Mouse (Mus musculus): ENCODE measurements at regions not wholly inside any gene's neighbourhood (a gene's known extent, or its start where the extent isn't known, plus 50 kb on each side); places are given as distances from the start of the nearest gene placed in this dataset.

DNA sequence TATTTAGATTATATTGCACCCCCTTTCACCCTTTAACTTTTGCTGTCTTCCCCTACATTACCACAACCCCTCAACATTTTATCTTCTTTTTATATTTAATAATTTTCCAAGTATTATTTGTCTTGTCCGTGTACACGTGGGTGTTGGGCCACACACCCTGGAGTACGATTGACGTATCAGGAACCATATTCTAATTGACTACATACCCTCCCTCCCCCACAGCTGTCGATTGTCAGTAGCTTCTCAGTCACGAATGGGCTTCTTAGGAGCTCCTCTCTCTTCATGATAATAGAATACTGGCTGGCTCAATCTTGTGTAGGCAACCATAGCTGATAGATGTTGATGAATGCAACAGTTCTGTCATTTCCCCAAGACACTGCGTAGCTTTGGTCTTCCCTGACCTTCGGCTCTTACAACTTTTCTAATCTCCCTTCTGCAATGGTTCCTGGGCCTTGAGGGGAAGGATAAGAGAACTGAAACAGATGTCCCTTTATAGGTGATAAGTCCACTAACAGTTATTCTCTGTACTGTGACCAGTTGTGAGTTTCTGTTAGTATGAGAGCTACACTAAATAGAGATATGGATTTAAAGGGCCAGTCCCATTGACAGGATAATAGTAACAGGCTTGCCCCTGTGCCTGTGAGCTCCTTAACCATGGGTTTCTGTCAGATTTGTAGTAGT, 310.9 kb downstream of the Epha7 start:
- peak; percentile 50; the same call in 1 of the 2 replicates for ATAC-seq
- H3K4me1 ChIP-seq (ENCODE audit: control insufficient read depth, insufficient read depth, low read length), result no peaks in the 10 kb centered on the region
- WGBS, result 90% methylated on average over 8 of the region's 8 CpGs

DNA sequence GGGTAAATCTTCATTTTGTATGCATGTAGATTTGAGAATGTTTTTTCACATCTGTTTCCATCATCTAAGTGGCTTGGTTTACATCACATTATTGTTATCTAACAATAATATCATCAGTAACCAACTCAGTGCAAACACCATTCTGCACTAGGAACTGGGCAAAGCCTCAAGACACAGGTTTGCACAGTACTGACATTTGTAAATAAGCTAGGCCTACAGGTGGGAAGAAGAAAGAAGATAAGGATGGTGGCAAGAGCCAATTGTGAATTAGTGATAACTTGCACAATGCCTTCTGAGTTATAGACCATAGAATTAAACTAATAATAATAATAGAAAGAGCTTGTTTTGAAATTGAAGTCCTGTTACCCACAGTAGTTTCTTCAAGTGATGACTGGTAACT, 317.6 kb downstream of the Epha7 start:
- H3K4me2 ChIP-seq (ENCODE audit: low read depth, low read length), result no peak overlapping the region
- no peak overlapping the region for H3K4me3 ChIP-seq (ENCODE audit: low read length)
- H3K9ac ChIP-seq (ENCODE audit: low read depth, low read length), result no peak overlapping the region
- no peak overlapping the region for H3K27ac ChIP-seq (ENCODE audit: low read length)
- no peak for ATAC-seq
- H3K9me3 ChIP-seq (ENCODE audit: control insufficient read depth, low read length), result no peaks in the 10 kb centered on the region
- H3K36me3 ChIP-seq (ENCODE audit: control insufficient read depth, insufficient read depth, low read length), result no peaks in the 10 kb centered on the region
- H3K27me3 ChIP-seq (replicated peaks; ENCODE audit: control insufficient read depth, insufficient read depth, low read length), result no peaks in the 10 kb centered on the region
- H3K4me1 ChIP-seq (ENCODE audit: control insufficient read depth, insufficient read depth, low read length), result peaks cover 10% of the 10 kb centered on the region; the same call in 1 of the 2 replicates

More for the DNA sequence above, 310.9 kb downstream of the Epha7 start:
- H3K36me3 ChIP-seq (ENCODE audit: control insufficient read depth, insufficient read depth, low read length), result no peaks in the 10 kb centered on the region
- H3K27me3 ChIP-seq (replicated peaks; ENCODE audit: control insufficient read depth, insufficient read depth, low read length), result no peaks in the 10 kb centered on the region
- H3K9ac ChIP-seq (ENCODE audit: low read depth, low read length), result no peak overlapping the region
- H3K4me3 ChIP-seq (ENCODE audit: low read length), result no peak overlapping the region
- H3K9me3 ChIP-seq (ENCODE audit: control insufficient read depth, low read length), result no peaks in the 10 kb centered on the region
- H3K27ac ChIP-seq (ENCODE audit: low read length), result no peak overlapping the region
- no peak overlapping the region for H3K4me2 ChIP-seq (ENCODE audit: low read depth, low read length)

DNA sequence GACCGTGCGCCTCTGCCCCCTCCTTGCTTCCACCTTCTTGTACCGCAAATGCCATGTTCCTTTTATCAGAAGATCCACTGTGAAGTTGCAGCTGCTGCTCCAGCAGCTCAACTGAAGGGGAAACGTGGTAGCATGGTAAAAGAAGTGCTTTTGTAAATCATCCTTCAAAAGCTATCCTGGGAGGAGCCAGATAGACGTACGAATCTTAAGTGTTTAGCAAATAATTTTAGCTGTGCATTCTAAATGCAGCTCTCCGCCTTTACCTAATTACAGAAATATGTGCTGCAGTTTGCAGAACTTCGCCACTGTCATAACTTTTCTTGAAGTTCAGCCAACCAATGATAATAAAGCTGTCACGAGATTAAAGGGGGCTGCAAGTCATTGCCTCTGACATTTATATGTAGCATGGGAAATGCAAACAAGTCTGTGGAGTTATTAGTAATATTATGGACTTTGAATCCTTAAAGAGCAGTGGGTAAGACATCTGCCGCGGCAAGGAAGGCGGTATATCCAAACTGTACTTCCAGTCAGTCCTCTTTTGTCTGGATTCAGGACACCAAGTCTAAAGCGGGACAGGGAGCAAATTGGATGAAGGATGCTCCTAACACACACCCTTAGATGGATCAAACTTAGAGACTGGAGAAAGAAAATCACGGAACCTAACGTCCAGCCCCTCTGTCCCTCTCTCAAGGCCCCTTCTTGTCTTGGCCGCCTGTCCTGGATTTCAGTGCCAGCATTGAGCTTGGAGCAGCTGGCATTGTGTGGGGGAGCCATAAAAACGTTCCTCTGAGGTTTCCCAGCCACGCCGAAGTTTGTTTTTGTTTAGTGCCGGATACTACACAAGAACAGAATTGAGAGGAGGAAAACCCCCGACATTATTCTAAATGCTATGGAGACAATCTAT, 320.7 kb downstream of the Epha7 start:
- peak overlapping the region; percentile 6 for H3K4me3 ChIP-seq (ENCODE audit: low read length)
- no peaks in the 10 kb centered on the region for H3K36me3 ChIP-seq (ENCODE audit: control insufficient read depth, insufficient read depth, low read length)

DNA sequence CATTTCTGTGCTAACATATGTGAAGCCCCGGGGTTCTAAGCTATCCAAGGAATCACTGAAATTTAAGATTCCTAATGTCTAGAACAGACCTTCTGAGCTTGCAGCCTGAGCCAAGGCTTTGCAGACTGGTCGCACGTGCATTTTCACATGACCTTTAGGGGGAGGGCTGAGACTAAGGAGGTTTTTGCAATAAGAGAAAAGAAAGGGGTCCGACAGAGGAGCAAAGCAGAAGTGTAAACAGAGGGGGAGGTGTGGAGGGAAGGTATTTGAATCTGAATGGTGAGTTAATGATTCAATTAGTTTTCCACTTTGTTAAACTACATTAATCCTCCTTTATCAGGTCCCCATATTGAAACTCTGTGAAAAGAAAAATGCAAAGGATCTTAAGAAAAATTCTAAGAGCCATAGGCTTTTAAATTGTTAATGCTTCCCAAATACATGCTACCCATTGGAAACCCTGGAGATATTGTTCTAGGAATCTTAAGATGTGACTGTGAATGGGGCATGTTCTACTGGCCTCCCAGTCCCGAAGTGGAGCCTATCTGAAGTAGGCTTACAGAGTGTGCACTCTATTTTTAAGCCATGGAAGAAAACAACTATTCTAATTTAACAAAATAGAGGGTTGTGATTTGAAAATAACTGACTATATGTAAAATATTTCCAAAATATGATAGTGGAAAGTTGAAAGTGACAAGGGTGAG, 322.9 kb downstream of the Epha7 start:
- no peak overlapping the region for H3K9ac ChIP-seq (ENCODE audit: low read depth, low read length)
- peaks cover 10% of the 10 kb centered on the region; the same call in 1 of the 2 replicates for H3K4me1 ChIP-seq (ENCODE audit: control insufficient read depth, insufficient read depth, low read length)
- H3K9me3 ChIP-seq (ENCODE audit: control insufficient read depth, low read length), result no peaks in the 10 kb centered on the region
- no peaks in the 10 kb centered on the region for H3K36me3 ChIP-seq (ENCODE audit: control insufficient read depth, insufficient read depth, low read length)
- H3K4me2 ChIP-seq (ENCODE audit: low read depth, low read length), result no peak overlapping the region
- no peak overlapping the region for H3K4me3 ChIP-seq (ENCODE audit: low read length)
- WGBS, result 38% methylated on average over 5 of the region's 5 CpGs
- no peak overlapping the region for H3K27ac ChIP-seq (ENCODE audit: low read length)
- no peaks in the 10 kb centered on the region for H3K27me3 ChIP-seq (replicated peaks; ENCODE audit: control insufficient read depth, insufficient read depth, low read length)
- ATAC-seq, result no peak

More for the DNA sequence above, 320.7 kb downstream of the Epha7 start:
- WGBS, result 37% methylated on average over 21 of the region's 21 CpGs
- ATAC-seq, result peak; percentile 85
- no peaks in the 10 kb centered on the region for H3K27me3 ChIP-seq (replicated peaks; ENCODE audit: control insufficient read depth, insufficient read depth, low read length)
- H3K27ac ChIP-seq (ENCODE audit: low read length), result 0 out of 2 replicates have a peak overlapping the region, but pooled peaks have one; percentile 27
- H3K4me2 ChIP-seq (ENCODE audit: low read depth, low read length), result peak overlapping the region; percentile 34
- peaks cover 10% of the 10 kb centered on the region; the same call in 1 of the 2 replicates for H3K4me1 ChIP-seq (ENCODE audit: control insufficient read depth, insufficient read depth, low read length)
- no peaks in the 10 kb centered on the region for H3K9me3 ChIP-seq (ENCODE audit: control insufficient read depth, low read length)
- no peak overlapping the region for H3K9ac ChIP-seq (ENCODE audit: low read depth, low read length)

DNA sequence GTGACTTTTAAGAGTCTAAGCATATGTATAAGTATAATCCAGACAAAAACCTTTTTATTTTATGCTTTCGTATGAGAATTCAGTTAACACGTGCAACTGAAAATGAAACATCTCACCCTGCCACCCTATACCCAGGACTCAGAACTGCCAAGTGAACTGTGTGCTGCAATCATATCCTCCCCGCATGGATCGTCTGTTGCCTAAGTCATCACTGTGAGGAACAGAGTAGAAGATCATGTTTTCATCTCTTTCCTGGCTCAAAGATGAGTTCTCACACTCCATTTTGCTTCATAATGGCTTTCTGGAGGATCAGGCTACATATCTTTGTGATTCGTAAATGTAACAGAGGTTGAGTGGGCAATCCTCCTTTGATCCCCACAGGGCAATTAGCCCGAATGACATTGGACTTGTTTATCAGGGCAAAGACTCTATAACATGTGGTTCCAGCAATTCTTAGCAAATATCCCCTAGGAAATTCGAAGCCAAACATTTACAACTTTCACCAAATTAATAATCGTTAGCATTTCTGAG, 325.9 kb downstream of the Epha7 start:
- Histone ChIP-seq H3K9ac (ENCODE audit: low read depth, low read length) (no peak overlapping the region), H3K4me3 (ENCODE audit: low read length) (no peak overlapping the region), H3K4me2 (ENCODE audit: low read depth, low read length) (no peak overlapping the region), H3K27me3 (replicated peaks; ENCODE audit: control insufficient read depth, insufficient read depth, low read length) (no peaks in the 10 kb centered on the region), H3K27ac (ENCODE audit: low read length) (no peak overlapping the region), H3K4me1 (ENCODE audit: control insufficient read depth, insufficient read depth, low read length) (0 out of 2 replicates have a peak, but pooled peaks cover 2% of the 10 kb centered on the region), H3K9me3 (ENCODE audit: control insufficient read depth, low read length) (no peaks in the 10 kb centered on the region), H3K36me3 (ENCODE audit: control insufficient read depth, insufficient read depth, low read length) (no peaks in the 10 kb centered on the region)
- ATAC-seq, result no peak
- 83% methylated on average over 8 of the region's 8 CpGs for WGBS

DNA sequence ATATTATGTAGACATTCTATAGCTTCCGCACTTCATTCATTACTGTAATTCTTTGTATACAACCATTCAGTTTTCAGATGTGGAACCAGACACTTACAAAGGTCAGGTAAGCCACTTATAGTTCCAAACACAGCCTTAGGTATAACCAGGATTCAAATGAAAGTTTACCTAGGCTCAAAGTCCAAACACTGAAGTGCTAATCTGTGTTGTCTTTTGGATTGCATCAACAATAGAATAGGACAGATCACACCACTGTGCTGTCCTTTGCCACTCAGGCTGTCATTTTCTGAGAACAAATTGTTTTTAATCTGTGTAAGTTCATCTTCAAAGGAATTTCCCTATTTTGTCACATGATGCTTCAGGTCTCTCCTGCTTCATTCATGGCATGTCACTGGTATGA, 330.5 kb downstream of the Epha7 start:
- Histone ChIP-seq H3K4me1 (ENCODE audit: control insufficient read depth, insufficient read depth, low read length) (no peaks in the 10 kb centered on the region), H3K27ac (ENCODE audit: low read length) (no peak overlapping the region), H3K36me3 (ENCODE audit: control insufficient read depth, insufficient read depth, low read length) (no peaks in the 10 kb centered on the region), H3K9ac (ENCODE audit: low read depth, low read length) (no peak overlapping the region), H3K4me2 (ENCODE audit: low read depth, low read length) (no peak overlapping the region), H3K27me3 (replicated peaks; ENCODE audit: control insufficient read depth, insufficient read depth, low read length) (no peaks in the 10 kb centered on the region), H3K9me3 (ENCODE audit: control insufficient read depth, low read length) (no peaks in the 10 kb centered on the region), H3K4me3 (ENCODE audit: low read length) (no peak overlapping the region)
- 94% methylated on average over 1 of the region's 1 CpGs for WGBS
- peak; percentile 70 for ATAC-seq

DNA sequence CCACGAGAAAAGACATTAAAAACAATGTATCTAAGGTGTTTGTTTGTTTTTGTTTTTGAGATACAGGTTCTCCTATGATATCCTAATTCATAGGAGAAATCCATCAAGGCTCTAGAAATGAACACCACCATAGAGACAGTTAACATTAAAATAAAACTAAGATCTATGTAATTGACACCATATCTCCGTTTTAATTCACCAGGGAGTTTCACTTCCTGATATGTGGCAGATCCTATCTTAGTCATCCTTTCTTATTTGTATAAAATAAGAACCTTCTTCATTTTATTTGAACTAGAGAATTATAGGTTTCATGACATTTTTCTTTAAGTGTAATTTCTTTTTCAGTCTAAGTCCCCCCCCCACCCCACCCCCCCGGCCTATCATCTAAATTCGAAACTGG, 332.3 kb downstream of the Epha7 start:
- Histone ChIP-seq H3K9me3 (ENCODE audit: control insufficient read depth, low read length) (no peaks in the 10 kb centered on the region), H3K36me3 (ENCODE audit: control insufficient read depth, insufficient read depth, low read length) (no peaks in the 10 kb centered on the region), H3K27me3 (replicated peaks; ENCODE audit: control insufficient read depth, insufficient read depth, low read length) (no peaks in the 10 kb centered on the region), H3K4me1 (ENCODE audit: control insufficient read depth, insufficient read depth, low read length) (no peaks in the 10 kb centered on the region), H3K9ac (ENCODE audit: low read depth, low read length) (no peak overlapping the region), H3K27ac (ENCODE audit: low read length) (no peak overlapping the region), H3K4me2 (ENCODE audit: low read depth, low read length) (no peak overlapping the region), H3K4me3 (ENCODE audit: low read length) (no peak overlapping the region)
- 89% methylated on average over 4 of the region's 4 CpGs for WGBS
- no peak for ATAC-seq

DNA sequence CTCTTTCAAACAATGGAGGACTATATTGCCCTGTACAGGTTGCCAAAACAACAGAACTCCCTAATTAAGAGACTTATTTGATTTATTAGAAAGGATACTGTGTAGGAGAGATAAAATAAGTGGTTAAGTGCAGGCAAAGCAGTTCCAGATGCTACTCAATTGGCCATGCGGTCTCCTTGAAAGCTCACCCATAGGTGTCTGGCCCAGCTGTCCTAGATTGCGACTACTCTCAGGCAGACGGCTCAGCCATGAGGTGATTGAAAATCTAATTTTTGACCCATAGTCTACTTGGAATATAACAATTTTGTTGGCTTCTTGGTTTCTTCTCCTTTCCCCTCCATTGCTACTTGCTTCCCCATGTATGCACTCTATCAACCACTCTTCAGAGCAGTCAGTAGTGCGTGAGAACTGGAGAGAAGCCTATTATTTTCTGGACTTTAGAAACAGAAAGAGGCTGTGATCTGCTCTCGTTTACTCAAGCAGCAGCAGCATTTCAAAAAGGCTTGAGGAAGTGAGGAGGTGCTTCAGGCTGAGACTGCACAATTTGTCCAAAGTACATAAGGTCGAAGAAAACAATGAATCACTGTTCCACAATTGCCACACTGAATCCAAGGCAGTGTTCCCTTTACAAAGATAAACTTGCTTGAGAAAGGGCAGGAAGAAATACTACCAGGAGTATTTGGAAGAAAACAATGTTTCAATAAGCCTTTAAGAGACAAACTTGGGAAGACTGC, 339.4 kb downstream of the Epha7 start:
- H3K27ac ChIP-seq (ENCODE audit: low read length), result peak overlapping the region; percentile 50
- H3K4me3 ChIP-seq (ENCODE audit: low read length), result no peak overlapping the region
- no peaks in the 10 kb centered on the region for H3K4me1 ChIP-seq (ENCODE audit: control insufficient read depth, insufficient read depth, low read length)
- 56% methylated on average over 6 of the region's 6 CpGs for WGBS
- H3K4me2 ChIP-seq (ENCODE audit: low read depth, low read length), result no peak overlapping the region
- H3K9me3 ChIP-seq (ENCODE audit: control insufficient read depth, low read length), result no peaks in the 10 kb centered on the region
- peak; percentile 96 for ATAC-seq
- no peak overlapping the region for H3K9ac ChIP-seq (ENCODE audit: low read depth, low read length)
- no peaks in the 10 kb centered on the region for H3K27me3 ChIP-seq (replicated peaks; ENCODE audit: control insufficient read depth, insufficient read depth, low read length)
- no peaks in the 10 kb centered on the region for H3K36me3 ChIP-seq (ENCODE audit: control insufficient read depth, insufficient read depth, low read length)

Measured in intestine, embryonic 16.5 days (tissue).